Mouse (Mus musculus) macrophage (primary cell): ENCODE results near the gene Nkd1. TPM values are rescaled to one million over a fixed set of nuclear protein-coding genes. Genes with fewer than 3 reads are reported as not detected.

ENCODE experiments used
- H3K27ac ChIP-seq: fragments of 350-480 bp; formaldehyde crosslinking; 2 replicates; pipeline ENCODE4 v1.9.0; 2021
- H3K36me3 ChIP-seq: fragments of 350-480 bp; formaldehyde crosslinking; 2 replicates; pipeline ENCODE4 v1.9.0; 2021; ENCODE audit errors: inconsistent target
- H3K4me3 ChIP-seq: fragments of 350-480 bp; formaldehyde crosslinking; 2 replicates; pipeline ENCODE4 v1.9.0; 2021; ENCODE audit errors: inconsistent target
- H3K79me2 ChIP-seq: fragments of 350-480 bp; formaldehyde crosslinking; 2 replicates; pipeline ENCODE4 v1.9.0; 2021; ENCODE audit errors: inconsistent target
- WGBS: methylation state at CpG from one replicate; pipeline ENCODE4 v1.1.7; 2026; ENCODE audit warnings: inconsistent platforms; ENCODE audit not compliant: missing documents; 5-methylcytosine and 5-hydroxymethylcytosine counted together
- polyA plus RNA-seq: library from polyadenylated mRNA; stranded (reverse); fragments of 250-400 nt; gene quantifications from 3 replicates; pipeline ENCODE4 v1.2.4, GENCODE M21; 2018; ENCODE audit warnings: inconsistent platforms

Nkd1 gene
- polyA plus RNA-seq, 1 experiment from 2014 or later = not detected

- no peak overlapping the region for H3K27ac ChIP-seq
- H3K79me2 ChIP-seq = no peaks in the 10 kb centered on the region
- no peaks in the 10 kb centered on the region for H3K36me3 ChIP-seq
- H3K4me3 ChIP-seq = no peak overlapping the region
- 24% methylated on average over 12 of the region's 13 CpGs for WGBS
Observed at GRCm38 (mm10) chr8:88605361-88606040, 84.3 kb downstream of the Nkd1 start.

GRCm38 (mm10) chr8:88609036-88609435 lies 87.9 kb downstream of the Nkd1 start:
- Histone ChIP-seq H3K79me2 (no peaks in the 10 kb centered on the region), H3K27ac (no peak overlapping the region), H3K4me3 (no peak overlapping the region), H3K36me3 (no peaks in the 10 kb centered on the region)
- 84% methylated on average over 8 of the region's 8 CpGs for WGBS

- H3K79me2 ChIP-seq = no peaks in the 10 kb centered on the region
- H3K4me3 ChIP-seq = no peak overlapping the region
- H3K27ac ChIP-seq = no peak overlapping the region
- no peaks in the 10 kb centered on the region for H3K36me3 ChIP-seq
- 81% methylated on average over 6 of the region's 6 CpGs for WGBS
Observed at GRCm38 (mm10) chr8:88610271-88610670, 89.1 kb downstream of the Nkd1 start.

- Histone ChIP-seq H3K4me3 (no peak overlapping the region), H3K79me2 (no peaks in the 10 kb centered on the region), H3K36me3 (no peaks in the 10 kb centered on the region), H3K27ac (no peak overlapping the region)
- WGBS = 85% methylated on average over 5 of the region's 5 CpGs
Observed at GRCm38 (mm10) chr8:88614981-88615380, 93.8 kb downstream of the Nkd1 start.

GRCm38 (mm10) chr8:88618612-88619011 lies 97.5 kb downstream of the Nkd1 start:
- Histone ChIP-seq H3K27ac (no peak overlapping the region), H3K4me3 (no peak overlapping the region), H3K79me2 (no peaks in the 10 kb centered on the region), H3K36me3 (no peaks in the 10 kb centered on the region)
- WGBS = 27% methylated on average over 5 of the region's 5 CpGs

GRCm38 (mm10) chr8:88619513-88619912 lies 98.4 kb downstream of the Nkd1 start:
- H3K36me3 ChIP-seq = 0 out of 2 replicates have a peak, but pooled peaks cover under 1% of the 10 kb centered on the region
- H3K27ac ChIP-seq = no peak overlapping the region
- no peaks in the 10 kb centered on the region for H3K79me2 ChIP-seq
- WGBS = 81% methylated on average over 3 of the region's 3 CpGs
- no peak overlapping the region for H3K4me3 ChIP-seq

GRCm38 (mm10) chr8:88620931-88621330 lies 99.8 kb downstream of the Nkd1 start:
- H3K79me2 ChIP-seq = no peaks in the 10 kb centered on the region
- peaks cover 14% of the 10 kb centered on the region for H3K36me3 ChIP-seq
- H3K4me3 ChIP-seq = no peak overlapping the region
- WGBS = 96% methylated on average over 5 of the region's 5 CpGs
- H3K27ac ChIP-seq = no peak overlapping the region

GRCm38 (mm10) chr8:88621408-88621807 lies 100.3 kb downstream of the Nkd1 start:
- H3K79me2 ChIP-seq = no peaks in the 10 kb centered on the region
- 6% methylated on average over 8 of the region's 8 CpGs for WGBS
- H3K4me3 ChIP-seq = no peak overlapping the region
- no peak overlapping the region for H3K27ac ChIP-seq
- peaks cover 19% of the 10 kb centered on the region for H3K36me3 ChIP-seq

- no peak overlapping the region for H3K4me3 ChIP-seq
- H3K36me3 ChIP-seq = peaks cover 26% of the 10 kb centered on the region
- 88% methylated on average over 3 of the region's 3 CpGs for WGBS
- H3K79me2 ChIP-seq = peaks cover 8% of the 10 kb centered on the region; the same call in 1 of the 2 replicates
- no peak overlapping the region for H3K27ac ChIP-seq
Observed at GRCm38 (mm10) chr8:88623351-88623750, 102.2 kb downstream of the Nkd1 start.

GRCm38 (mm10) chr8:88624276-88624675 lies 103.1 kb downstream of the Nkd1 start:
- Histone ChIP-seq H3K4me3 (no peak overlapping the region), H3K27ac (no peak overlapping the region), H3K79me2 (peaks cover 17% of the 10 kb centered on the region; the same call in 1 of the 2 replicates), H3K36me3 (peaks cover 35% of the 10 kb centered on the region)
- WGBS = 94% methylated on average over 3 of the region's 3 CpGs

- 36% methylated on average over 3 of the region's 3 CpGs for WGBS
- Histone ChIP-seq H3K27ac (no peak overlapping the region), H3K4me3 (no peak overlapping the region), H3K79me2 (peaks cover 38% of the 10 kb centered on the region), H3K36me3 (peaks cover 51% of the 10 kb centered on the region)
Observed at GRCm38 (mm10) chr8:88626433-88626832, 105.3 kb downstream of the Nkd1 start.

- 95% methylated on average over 19 of the region's 19 CpGs for WGBS
- Histone ChIP-seq H3K36me3 (peaks cover 56% of the 10 kb centered on the region), H3K4me3 (no peak overlapping the region), H3K79me2 (peaks cover 43% of the 10 kb centered on the region), H3K27ac (no peak overlapping the region)
Observed at GRCm38 (mm10) chr8:88626940-88627264, 105.7 kb downstream of the Nkd1 start.

- WGBS = 95% methylated on average over 35 of the region's 105 CpGs
- Histone ChIP-seq H3K27ac (no peak overlapping the region), H3K4me3 (no peak overlapping the region)
Observed at GRCm38 (mm10) chr8:88627265-88627991, 106.3 kb downstream of the Nkd1 start.

GRCm38 (mm10) chr8:88628001-88628774 lies 107.0 kb downstream of the Nkd1 start:
- Histone ChIP-seq H3K36me3 (peaks cover 64% of the 10 kb centered on the region), H3K4me3 (no peak overlapping the region), H3K27ac (no peak overlapping the region), H3K79me2 (peaks cover 56% of the 10 kb centered on the region)
- 95% methylated on average over 13 of the region's 14 CpGs for WGBS

More at GRCm38 (mm10) chr8:88627265-88627991, 106.3 kb downstream of the Nkd1 start:
- Histone ChIP-seq H3K36me3 (peaks cover 61% of the 10 kb centered on the region), H3K79me2 (peaks cover 48% of the 10 kb centered on the region)

GRCm38 (mm10) chr8:88630225-88630624 lies 109.1 kb downstream of the Nkd1 start:
- WGBS = 84% methylated on average over 4 of the region's 4 CpGs
- no peak overlapping the region for H3K27ac ChIP-seq
- H3K79me2 ChIP-seq = peaks cover 76% of the 10 kb centered on the region
- H3K4me3 ChIP-seq = no peak overlapping the region
- peaks cover 57% of the 10 kb centered on the region for H3K36me3 ChIP-seq
